Mouse (Mus musculus) megakaryocyte, embryonic 14.5 days (primary cell): Measurements from ENCODE around the gene Stard9.

ENCODE experiments used
- FLI1 ChIP-seq: IDR thresholded peaks from 2 replicates; pipeline ENCODE4 v1.6.1; 2012; ENCODE audit warnings: low read length, inconsistent platforms, mixed read lengths
- GATA1 ChIP-seq: IDR thresholded peaks from 3 replicates; pipeline ENCODE4 v1.6.1; 2012; ENCODE audit warnings: mixed read lengths, low read length, inconsistent platforms, borderline replicate concordance

DNA sequence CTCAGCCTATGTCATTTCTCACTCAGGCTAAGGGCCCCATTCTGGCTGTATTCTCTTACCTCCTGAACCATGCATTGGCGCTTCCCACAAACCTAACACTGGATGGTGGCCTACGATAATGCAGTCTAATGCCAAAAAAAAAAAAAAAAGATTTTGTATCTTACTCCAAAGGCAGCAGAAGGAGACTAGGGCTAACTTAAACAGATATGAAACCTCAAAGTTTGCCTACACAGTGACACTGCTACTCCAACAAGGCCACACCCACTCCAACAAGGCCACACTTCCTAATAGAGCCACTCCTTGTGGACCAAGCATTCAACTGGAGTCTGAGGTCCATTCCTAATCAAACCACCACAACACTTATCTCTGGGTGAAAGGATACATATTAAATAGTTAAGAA lies 27.8 kb downstream of the Stard9 start:
- TF ChIP-seq GATA1 (no peak), FLI1 (no peak)
